Mouse (Mus musculus) forebrain, embryonic 11.5 days (tissue): ENCODE data around the gene Zfp775. TPM values are rescaled to one million over a fixed set of nuclear protein-coding genes. Genes with fewer than 3 reads are reported as not detected.

Source experiments
- ATAC-seq: fragments of 200-750 bp; cut with Nextera tagmentation; replicated peaks from 2 replicates; pipeline ENCODE4 v1.8.0; 2017; ENCODE audit warnings: moderate TSS enrichment; ENCODE audit not compliant: low FRiP score
- DNase-seq: peaks from one replicate; pipeline ENCODE4 v3.0.0-alpha.2; 2017; ENCODE audit warnings: low spot score
- H3K27ac ChIP-seq: fragments of 300-500 bp; sonication (generic); 2 replicates; pipeline ENCODE4 v1.5.1; 2014; ENCODE audit warnings: low read depth, low read length
- H3K27me3 ChIP-seq: fragments of 300-500 bp; sonication (generic); 2 replicates; pipeline ENCODE4 v1.6.1; 2014; ENCODE audit warnings: mild to moderate bottlenecking, low read length, mixed read lengths; ENCODE audit not compliant: control insufficient read depth, insufficient read depth
- H3K36me3 ChIP-seq: fragments of 300-500 bp; sonication (generic); 2 replicates; pipeline ENCODE4 v1.6.1; 2014; ENCODE audit warnings: mild to moderate bottlenecking, low read length, moderate library complexity, mixed read lengths; ENCODE audit not compliant: control insufficient read depth, insufficient read depth
- H3K4me1 ChIP-seq: fragments of 300-500 bp; sonication (generic); replicated peaks from 2 replicates; pipeline ENCODE4 v1.6.1; 2014; ENCODE audit warnings: low read length, mixed read lengths; ENCODE audit not compliant: control insufficient read depth, insufficient read depth
- H3K4me2 ChIP-seq: fragments of 300-500 bp; sonication (generic); 2 replicates; pipeline ENCODE4 v1.6.1; 2014; ENCODE audit warnings: low read depth, mild to moderate bottlenecking, low read length, moderate library complexity, mixed read lengths; ENCODE audit not compliant: severe bottlenecking
- H3K4me3 ChIP-seq: fragments of 300-500 bp; sonication (generic); 2 replicates; pipeline ENCODE4 v1.5.1; 2014; ENCODE audit warnings: low read depth, low read length
- H3K9ac ChIP-seq: fragments of 300-500 bp; sonication (generic); 2 replicates; pipeline ENCODE4 v1.6.1; 2014; ENCODE audit warnings: low read length
- H3K9me3 ChIP-seq: fragments of 300-500 bp; sonication (generic); 2 replicates; pipeline ENCODE4 v1.6.1; 2016; ENCODE audit warnings: low read length, mixed read lengths; ENCODE audit not compliant: control insufficient read depth
- WGBS: fragments of 180-500 bp; shearing (Covaris S2); extraction: QIAGEN DNeasy Blood & Tissue Kit; methylation state at CpG from one replicate; pipeline ENCODE4 v1.1.7; 2014; 5-methylcytosine and 5-hydroxymethylcytosine counted together
- polyA plus RNA-seq: library from polyadenylated mRNA; unstranded; fragments of >200 nt; fragmentation: Nextera tagmentation; extraction: Ambion mirVana; gene quantifications from 2 replicates; pipeline ENCODE4 v1.2.1, GENCODE M21; 2014

The Zfp775 gene
- polyA plus RNA-seq, 1 experiment from 2014 or later = 12.7 TPM

GRCm38 (mm10) chr6:48566312-48566711 is 35.6 kb upstream of the Zfp775 start:
- Histone ChIP-seq H3K4me1 (no peaks in the 10 kb centered on the region), H3K9me3 (no peaks in the 10 kb centered on the region), H3K27ac (no peak overlapping the region), H3K27me3 (no peaks in the 10 kb centered on the region), H3K4me3 (no peak overlapping the region), H3K9ac (no peak overlapping the region), H3K4me2 (no peak overlapping the region), H3K36me3 (no peaks in the 10 kb centered on the region; the same call in 1 of the 2 replicates)
- no peak for ATAC-seq
- 79% methylated on average over 5 of the region's 5 CpGs for WGBS
- no peak for DNase-seq

- ATAC-seq (no peak), DNase-seq (no peak)
- H3K4me2 ChIP-seq = no peak overlapping the region
- no peaks in the 10 kb centered on the region for H3K4me1 ChIP-seq
- no peak overlapping the region for H3K27ac ChIP-seq
- 93% methylated on average over 21 of the region's 21 CpGs for WGBS
- H3K4me3 ChIP-seq = no peak overlapping the region
- no peak overlapping the region for H3K9ac ChIP-seq
- H3K36me3 ChIP-seq = no peaks in the 10 kb centered on the region; the same call in 1 of the 2 replicates
- no peaks in the 10 kb centered on the region for H3K9me3 ChIP-seq
- H3K27me3 ChIP-seq = no peaks in the 10 kb centered on the region
Measured at GRCm38 (mm10) chr6:48568036-48568984, 33.6 kb upstream of the Zfp775 start.

GRCm38 (mm10) chr6:48569065-48569807 is 32.6 kb upstream of the Zfp775 start:
- ATAC-seq (no peak), DNase-seq (no peak)
- Histone ChIP-seq H3K4me1 (no peaks in the 10 kb centered on the region), H3K9ac (no peak overlapping the region), H3K27ac (no peak overlapping the region), H3K9me3 (no peaks in the 10 kb centered on the region), H3K27me3 (no peaks in the 10 kb centered on the region), H3K4me3 (no peak overlapping the region), H3K4me2 (no peak overlapping the region), H3K36me3 (no peaks in the 10 kb centered on the region; the same call in 1 of the 2 replicates)
- WGBS = 89% methylated on average over 8 of the region's 8 CpGs

GRCm38 (mm10) chr6:48572014-48572413 is 29.8 kb upstream of the Zfp775 start:
- H3K27ac ChIP-seq = no peak overlapping the region
- WGBS = 91% methylated on average over 5 of the region's 5 CpGs
- no peak for ATAC-seq

GRCm38 (mm10) chr6:48572572-48573061 is 29.2 kb upstream of the Zfp775 start, which contains the start of gene Rarres2:
Gene Rarres2 (minus strand): TSS chr6:48572789.
- Histone ChIP-seq H3K9ac (no peak within 1 kb of the TSS; the same call in 1 of the 2 replicates), H3K4me2 (no peak within 1 kb of the TSS), H3K27ac (no peak within 1 kb of the TSS), H3K9me3 (no peaks in the 10 kb centered on the region), H3K4me1 (no peaks in the 10 kb centered on the region), H3K36me3 (no peaks in the 10 kb centered on the region), H3K27me3 (no peaks in the 10 kb centered on the region), H3K4me3 (no peak within 1 kb of the TSS)
- WGBS = 38% methylated on average over 6 of the region's 6 CpGs
- DNase-seq (no peak), ATAC-seq (no peak)

More at GRCm38 (mm10) chr6:48572014-48572413, 29.8 kb upstream of the Zfp775 start:
- Histone ChIP-seq H3K9me3 (no peaks in the 10 kb centered on the region), H3K36me3 (no peaks in the 10 kb centered on the region), H3K4me2 (no peak overlapping the region), H3K4me3 (no peak overlapping the region), H3K27me3 (no peaks in the 10 kb centered on the region), H3K9ac (no peak overlapping the region), H3K4me1 (no peaks in the 10 kb centered on the region)
- no peak for DNase-seq

GRCm38 (mm10) chr6:48573280-48573679 is 28.6 kb upstream of the Zfp775 start:
- WGBS = 77% methylated on average over 10 of the region's 10 CpGs

GRCm38 (mm10) chr6:48573981-48574380 is 27.9 kb upstream of the Zfp775 start:
- H3K4me1 ChIP-seq = no peaks in the 10 kb centered on the region
- no peaks in the 10 kb centered on the region for H3K27me3 ChIP-seq
- 80% methylated on average over 3 of the region's 3 CpGs for WGBS
- no peak overlapping the region for H3K4me3 ChIP-seq
- no peaks in the 10 kb centered on the region for H3K36me3 ChIP-seq
- DNase-seq = no peak
- no peak overlapping the region for H3K27ac ChIP-seq
- H3K9ac ChIP-seq = no peak overlapping the region
- no peak overlapping the region for H3K4me2 ChIP-seq
- no peaks in the 10 kb centered on the region for H3K9me3 ChIP-seq
- ATAC-seq = no peak

More at GRCm38 (mm10) chr6:48573280-48573679, 28.6 kb upstream of the Zfp775 start:
- H3K4me3 ChIP-seq = no peak overlapping the region
- H3K27me3 ChIP-seq = no peaks in the 10 kb centered on the region
- H3K9ac ChIP-seq = no peak overlapping the region
- no peak overlapping the region for H3K27ac ChIP-seq
- ATAC-seq = no peak
- H3K4me1 ChIP-seq = no peaks in the 10 kb centered on the region
- no peak for DNase-seq
- H3K36me3 ChIP-seq = no peaks in the 10 kb centered on the region
- no peak overlapping the region for H3K4me2 ChIP-seq
- H3K9me3 ChIP-seq = no peaks in the 10 kb centered on the region

GRCm38 (mm10) chr6:48578736-48579135 is 23.1 kb upstream of the Zfp775 start:
- H3K9ac ChIP-seq = no peak overlapping the region
- 74% methylated on average over 5 of the region's 5 CpGs for WGBS
- ATAC-seq (no peak), DNase-seq (no peak)
- H3K27ac ChIP-seq = no peak overlapping the region
- no peaks in the 10 kb centered on the region for H3K36me3 ChIP-seq
- H3K4me2 ChIP-seq = no peak overlapping the region
- H3K4me3 ChIP-seq = no peak overlapping the region
- H3K9me3 ChIP-seq = no peaks in the 10 kb centered on the region
- H3K4me1 ChIP-seq = no peaks in the 10 kb centered on the region
- no peaks in the 10 kb centered on the region for H3K27me3 ChIP-seq
